Mouse (Mus musculus): ENCODE measurements at regions not wholly inside any gene's neighbourhood (a gene's known extent, or its start where the extent isn't known, plus 50 kb on each side); places are given as distances from the start of the nearest gene placed in this dataset.

GRCm38 (mm10) chr6:117570346-117570745, 270.6 kb upstream of the Zfp637 start:
- Histone ChIP-seq H3K27ac (ENCODE audit: insufficient read depth, low read depth, low read length) (no peak overlapping the region), H3K4me3 (ENCODE audit: insufficient read depth, low read length) (no peak overlapping the region), H3K4me1 (ENCODE audit: control insufficient read depth, insufficient read depth, low read length) (no peaks in the 10 kb centered on the region)
- no peak for TF ChIP-seq CTCF (IDR thresholded peaks at IDR 0.05; ENCODE audit: low read depth, low read length)
- TF ChIP-seq POLR2A (IDR thresholded peaks at IDR 0.05; ENCODE audit: borderline replicate concordance, low read depth, low read length), result no peak

- no peak overlapping the region for H3K4me3 ChIP-seq (ENCODE audit: insufficient read depth, low read length)
- H3K27ac ChIP-seq (ENCODE audit: insufficient read depth, low read depth, low read length), result no peak overlapping the region
- no peaks in the 10 kb centered on the region for H3K4me1 ChIP-seq (ENCODE audit: control insufficient read depth, insufficient read depth, low read length)
- TF ChIP-seq CTCF (IDR thresholded peaks at IDR 0.05; ENCODE audit: low read depth, low read length) (no peak), POLR2A (IDR thresholded peaks at IDR 0.05; ENCODE audit: borderline replicate concordance, low read depth, low read length) (no peak)
Observed at GRCm38 (mm10) chr6:117570791-117571190, 270.2 kb upstream of the Zfp637 start.

DNA sequence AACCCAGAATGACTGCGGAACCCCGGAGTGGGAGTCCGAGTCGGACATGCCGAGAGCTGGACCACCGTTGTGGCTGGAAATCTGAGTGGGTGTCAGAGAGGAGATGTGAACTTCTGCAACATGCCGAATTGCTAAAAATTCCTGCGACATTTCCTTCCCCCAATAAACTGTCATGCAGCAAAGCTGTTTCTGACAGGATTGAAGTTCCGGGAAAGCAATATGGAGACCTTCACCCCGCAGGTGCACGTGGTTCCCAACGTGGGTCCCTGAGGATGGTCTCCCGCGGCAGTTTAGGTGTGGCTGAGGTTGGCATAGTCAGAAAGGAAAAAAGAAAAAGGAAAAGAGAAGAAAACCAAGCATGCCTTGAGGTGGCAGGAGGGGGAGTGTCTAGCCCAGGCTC, 269.0 kb upstream of the Zfp637 start:
- Histone ChIP-seq H3K4me3 (ENCODE audit: insufficient read depth, low read length) (no peak overlapping the region), H3K4me1 (ENCODE audit: control insufficient read depth, insufficient read depth, low read length) (no peaks in the 10 kb centered on the region), H3K27ac (ENCODE audit: insufficient read depth, low read depth, low read length) (no peak overlapping the region)
- TF ChIP-seq POLR2A (IDR thresholded peaks at IDR 0.05; ENCODE audit: borderline replicate concordance, low read depth, low read length) (no peak), CTCF (IDR thresholded peaks at IDR 0.05; ENCODE audit: low read depth, low read length) (no peak)

- H3K27ac ChIP-seq (ENCODE audit: insufficient read depth, low read depth, low read length), result no peak overlapping the region
- no peak overlapping the region for H3K4me3 ChIP-seq (ENCODE audit: insufficient read depth, low read length)
- H3K4me1 ChIP-seq (ENCODE audit: control insufficient read depth, insufficient read depth, low read length), result no peaks in the 10 kb centered on the region
- no peak for TF ChIP-seq CTCF (IDR thresholded peaks at IDR 0.05; ENCODE audit: low read depth, low read length)
- no peak for TF ChIP-seq POLR2A (IDR thresholded peaks at IDR 0.05; ENCODE audit: borderline replicate concordance, low read depth, low read length)
Observed at GRCm38 (mm10) chr6:117573371-117573770, 267.6 kb upstream of the Zfp637 start.

GRCm38 (mm10) chr6:117574146-117574545, 266.8 kb upstream of the Zfp637 start:
- Histone ChIP-seq H3K27ac (ENCODE audit: insufficient read depth, low read depth, low read length) (no peak overlapping the region), H3K4me3 (ENCODE audit: insufficient read depth, low read length) (no peak overlapping the region), H3K4me1 (ENCODE audit: control insufficient read depth, insufficient read depth, low read length) (no peaks in the 10 kb centered on the region)
- no peak for TF ChIP-seq CTCF (IDR thresholded peaks at IDR 0.05; ENCODE audit: low read depth, low read length)
- no peak for TF ChIP-seq POLR2A (IDR thresholded peaks at IDR 0.05; ENCODE audit: borderline replicate concordance, low read depth, low read length)

- H3K27ac ChIP-seq (ENCODE audit: insufficient read depth, low read depth, low read length), result no peak overlapping the region
- H3K4me3 ChIP-seq (ENCODE audit: insufficient read depth, low read length), result no peak overlapping the region
- no peaks in the 10 kb centered on the region for H3K4me1 ChIP-seq (ENCODE audit: control insufficient read depth, insufficient read depth, low read length)
- TF ChIP-seq CTCF (IDR thresholded peaks at IDR 0.05; ENCODE audit: low read depth, low read length) (no peak), POLR2A (IDR thresholded peaks at IDR 0.05; ENCODE audit: borderline replicate concordance, low read depth, low read length) (no peak)
Observed at GRCm38 (mm10) chr6:117575057-117575456, 265.9 kb upstream of the Zfp637 start.

DNA sequence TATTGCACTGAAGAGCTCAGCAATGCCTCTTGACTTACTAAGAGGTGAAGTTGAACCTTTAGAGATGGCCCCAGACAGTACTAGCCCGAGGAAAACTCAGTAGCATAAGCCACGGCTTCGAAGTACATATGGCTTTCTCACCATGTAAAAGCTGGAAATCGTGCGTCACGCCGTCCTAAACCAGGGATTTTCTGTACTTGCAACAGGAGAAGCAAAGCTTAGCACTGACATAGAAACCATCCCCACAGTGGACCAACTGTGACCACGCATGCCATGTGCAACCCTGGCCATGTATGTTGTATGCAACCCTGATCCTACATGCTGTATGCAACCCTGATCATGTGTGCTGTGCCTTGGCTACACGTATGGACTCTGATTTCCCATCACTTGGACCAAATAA, 265.0 kb upstream of the Zfp637 start:
- Histone ChIP-seq H3K27ac (ENCODE audit: insufficient read depth, low read depth, low read length) (no peak overlapping the region), H3K4me3 (ENCODE audit: insufficient read depth, low read length) (no peak overlapping the region), H3K4me1 (ENCODE audit: control insufficient read depth, insufficient read depth, low read length) (no peaks in the 10 kb centered on the region)
- TF ChIP-seq POLR2A (IDR thresholded peaks at IDR 0.05; ENCODE audit: borderline replicate concordance, low read depth, low read length) (no peak), CTCF (IDR thresholded peaks at IDR 0.05; ENCODE audit: low read depth, low read length) (no peak)

DNA sequence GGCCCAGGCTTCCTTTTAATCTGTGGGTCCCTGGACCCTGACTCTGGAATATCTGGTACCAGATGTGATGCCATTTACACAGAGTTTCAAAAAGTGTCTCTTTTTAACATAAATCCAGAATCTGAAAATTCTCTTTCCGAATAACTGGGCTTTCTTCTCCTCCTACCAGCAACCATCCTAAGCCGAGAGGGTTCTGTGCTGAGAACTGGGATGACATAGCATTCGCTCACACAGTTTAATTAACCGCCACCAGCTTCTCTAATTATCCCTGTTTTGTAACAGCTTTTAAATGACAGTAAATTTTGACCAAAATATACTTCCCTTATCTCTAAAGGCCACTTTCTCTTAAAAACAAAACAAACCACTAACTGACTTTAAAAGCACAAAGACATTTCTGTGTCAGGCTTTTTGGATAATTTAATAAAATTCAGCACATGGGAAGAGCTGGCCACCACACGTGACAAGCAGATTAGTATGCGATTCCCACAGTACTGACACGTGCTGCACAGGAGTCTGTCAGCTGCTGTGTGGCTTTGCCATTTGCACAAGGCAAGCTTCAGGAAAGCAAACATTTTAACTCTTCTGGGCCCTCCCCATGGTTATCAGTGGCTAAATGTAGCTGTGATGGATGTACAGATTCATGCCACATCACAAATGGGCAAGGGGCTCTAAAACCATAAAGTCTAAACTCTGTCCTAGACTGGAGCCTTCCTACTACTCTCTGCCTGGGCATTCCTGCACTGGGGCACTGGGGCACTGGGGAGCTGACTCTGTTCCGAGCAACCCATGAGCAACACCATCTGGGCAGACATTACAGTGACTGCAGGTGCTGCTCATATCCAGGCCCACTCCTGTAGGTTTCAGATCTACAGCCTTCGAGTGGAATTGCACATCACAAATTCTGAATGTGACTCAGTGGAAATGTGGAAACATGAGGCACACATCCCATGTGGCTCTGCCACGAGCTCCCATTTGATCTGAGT, 263.1 kb upstream of the Zfp637 start:
- no peak overlapping the region for H3K27ac ChIP-seq (ENCODE audit: insufficient read depth, low read depth, low read length)

GRCm38 (mm10) chr6:117580951-117581350, 260.0 kb upstream of the Zfp637 start:
- TF ChIP-seq CTCF (IDR thresholded peaks at IDR 0.05; ENCODE audit: low read depth, low read length) (no peak), POLR2A (IDR thresholded peaks at IDR 0.05; ENCODE audit: borderline replicate concordance, low read depth, low read length) (no peak)
- Histone ChIP-seq H3K4me1 (ENCODE audit: control insufficient read depth, insufficient read depth, low read length) (peaks cover 8% of the 10 kb centered on the region), H3K4me3 (ENCODE audit: insufficient read depth, low read length) (no peak overlapping the region), H3K27ac (ENCODE audit: insufficient read depth, low read depth, low read length) (no peak overlapping the region)

More for the DNA sequence above, 263.1 kb upstream of the Zfp637 start:
- no peak overlapping the region for H3K4me3 ChIP-seq (ENCODE audit: insufficient read depth, low read length)
- TF ChIP-seq POLR2A (IDR thresholded peaks at IDR 0.05; ENCODE audit: borderline replicate concordance, low read depth, low read length) (no peak), CTCF (IDR thresholded peaks at IDR 0.05; ENCODE audit: low read depth, low read length) (no peak)
- no peaks in the 10 kb centered on the region for H3K4me1 ChIP-seq (ENCODE audit: control insufficient read depth, insufficient read depth, low read length)

- TF ChIP-seq POLR2A (IDR thresholded peaks at IDR 0.05; ENCODE audit: borderline replicate concordance, low read depth, low read length) (no peak), CTCF (IDR thresholded peaks at IDR 0.05; ENCODE audit: low read depth, low read length) (no peak)
- Histone ChIP-seq H3K27ac (ENCODE audit: insufficient read depth, low read depth, low read length) (no peak overlapping the region), H3K4me1 (ENCODE audit: control insufficient read depth, insufficient read depth, low read length) (peaks cover 8% of the 10 kb centered on the region), H3K4me3 (ENCODE audit: insufficient read depth, low read length) (no peak overlapping the region)
Observed at GRCm38 (mm10) chr6:117583121-117583520, 257.9 kb upstream of the Zfp637 start.
